ENCODE assay signal across 8 mouse cellular contexts in genomic region chr19:44195138-44195537, GRCm38 (mm10). TPM values are rescaled to one million over a fixed set of nuclear protein-coding genes. Genes with fewer than 3 reads are reported as not detected.
DNase-seq lines count a peak whose midpoint lies in the region; ATAC-seq lines count a peak whose summit lies in the region.
"Had no signal": no experiment of that assay in that cellular context is flagged by ENCODE, and none has a peak within 500 bp of the region (broad histone marks: within the 10 kb centered on the region; RNA-seq: fewer than 3 reads in every experiment).

No protein-coding gene starts in this region.

- H3K9me3 ChIP-seq in lung, embryonic 16.5 days (ENCODE audit: control insufficient read depth, low read length) = no peaks in the 10 kb centered on the region

- no peaks in the 10 kb centered on the region for H3K4me1 ChIP-seq in lung, embryonic 16.5 days (replicated peaks; ENCODE audit: control insufficient read depth, insufficient read depth, low read length)

- no peaks in the 10 kb centered on the region for H3K36me3 ChIP-seq in lung, embryonic 16.5 days (ENCODE audit: control insufficient read depth, insufficient read depth, low read length)

- no peak overlapping the region for H3K27ac ChIP-seq in lung, embryonic 16.5 days (ENCODE audit: low read length)
- H3K27ac ChIP-seq: macrophage had no signal

- 15% methylated on average over 7 of the region's 7 CpGs for WGBS in lung, embryonic 16.5 days

- no peak overlapping the region for H3K4me2 ChIP-seq in lung, embryonic 16.5 days (ENCODE audit: low read depth, low read length)

- DNase-seq in CD4-positive, CD25-positive, alpha-beta regulatory T cell, adult 2 months (ENCODE audit: low read depth, low spot score) = peak; percentile 79
- DNase-seq in Muller cell, postnatal 12 days (ENCODE audit: inconsistent ontology term) = peak; percentile 61
- DNase-seq in cerebellum, adult 8-10 months = peak; percentile 71
- peak; percentile 20 to 69 for DNase-seq in frontal cortex, postnatal 14 days (ENCODE audit: low spot score in 2 of 2)
- peak; percentile 85 to 86 for DNase-seq in kidney, postnatal 4 days
- DNase-seq in right cerebral cortex, postnatal 25 days = peak; percentile 59

- H3K27me3 ChIP-seq in lung, embryonic 16.5 days (ENCODE audit: control insufficient read depth, insufficient read depth, low read depth, low read length) = no peaks in the 10 kb centered on the region

- 0 out of 2 replicates have a peak, but pooled peaks have one; percentile 36 for ATAC-seq in lung, embryonic 16.5 days (ENCODE audit: low read depth)

- H3K4me3 ChIP-seq in lung, embryonic 16.5 days (ENCODE audit: low read length) = no peak overlapping the region

- no peak overlapping the region for H3K9ac ChIP-seq in lung, embryonic 16.5 days (ENCODE audit: low read length)

RNA-seq across cellular contexts. Expression of gene Pkd2l1, which starts 2.9 kb away (rescaled TPM):
- polyA plus RNA-seq in lung, embryonic 16.5 days (2015; fragmentation: Nextera tagmentation; extraction: Ambion mirVana) = 0.06 TPM in 1 of 2 replicates, not detected in the other
- polyA plus RNA-seq: macrophage had no signal

RNA-seq across cellular contexts. Expression of gene Scd3, which starts 7.9 kb away (rescaled TPM):
- polyA plus RNA-seq in lung, embryonic 16.5 days (2015; fragmentation: Nextera tagmentation; extraction: Ambion mirVana) = 0.48 and 0.91 TPM in 2 replicates
- polyA plus RNA-seq: macrophage had no signal

RNA-seq across cellular contexts. Expression of gene Bloc1s2, which starts 48.9 kb away (rescaled TPM):
- 69.2 and 74.4 TPM in 2 replicates for polyA plus RNA-seq in lung, embryonic 16.5 days (2015; fragmentation: Nextera tagmentation; extraction: Ambion mirVana)

RNA-seq across cellular contexts. Expression of gene Cwf19l1, which starts 59.5 kb away (rescaled TPM):
- polyA plus RNA-seq in lung, embryonic 16.5 days (2015; fragmentation: Nextera tagmentation; extraction: Ambion mirVana) = 31.8 and 35.3 TPM in 2 replicates
